Mouse (Mus musculus): ENCODE data around the gene Fbxl15. TPM values are rescaled to one million over a fixed set of nuclear protein-coding genes. Genes with fewer than 3 reads are reported as not detected.

Fbxl15 gene
- polyA plus RNA-seq, 1 experiment = 3.9 TPM

GRCm38 (mm10) chr19:46327531-46328064 lies 386 bp upstream of the Fbxl15 start:
- no peak for TF ChIP-seq POLR2A (IDR thresholded peaks at IDR 0.05; ENCODE audit: low read depth, low read length)
- Histone ChIP-seq H3K27ac (ENCODE audit: insufficient read depth, low read length) (no peak overlapping the region), H3K4me1 (ENCODE audit: control insufficient read depth, insufficient read depth, low read length) (no peaks in the 10 kb centered on the region), H3K4me3 (ENCODE audit: insufficient read depth, low read length) (peak overlapping the region; percentile 64)

- Histone ChIP-seq H3K4me3 (ENCODE audit: insufficient read depth, low read length) (peak overlapping the region; percentile 64), H3K27ac (ENCODE audit: insufficient read depth, low read length) (no peak overlapping the region), H3K4me1 (ENCODE audit: control insufficient read depth, insufficient read depth, low read length) (no peaks in the 10 kb centered on the region)
- TF ChIP-seq POLR2A (IDR thresholded peaks at IDR 0.05; ENCODE audit: low read depth, low read length) = no peak
- TF ChIP-seq CTCF (IDR thresholded peaks at IDR 0.05; ENCODE audit: borderline replicate concordance, insufficient read depth, low read length) = no peak
Observed at GRCm38 (mm10) chr19:46329031-46329641, 1.2 kb downstream of the Fbxl15 start.

DNA sequence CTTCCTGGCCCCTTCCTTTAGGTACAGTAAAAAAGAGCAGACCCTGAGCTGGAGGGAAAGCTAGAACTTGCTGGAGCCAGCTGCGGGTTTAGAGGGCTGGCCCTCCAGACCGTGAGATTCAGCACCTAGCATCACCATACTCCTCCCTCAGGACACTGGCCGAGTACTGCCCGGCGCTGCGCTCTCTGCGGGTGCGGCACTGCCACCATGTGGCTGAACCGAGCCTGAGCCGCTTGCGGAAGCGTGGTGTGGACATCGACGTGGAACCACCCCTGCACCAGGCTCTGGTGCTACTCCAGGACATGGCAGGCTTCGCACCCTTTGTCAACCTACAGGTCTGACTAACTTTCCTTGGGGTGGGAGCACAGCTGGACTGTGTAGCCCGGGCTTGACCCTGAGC lies 2.0 kb downstream of the Fbxl15 start:
- TF ChIP-seq CTCF (IDR thresholded peaks at IDR 0.05; ENCODE audit: borderline replicate concordance, insufficient read depth, low read length) (peak; percentile 99), POLR2A (IDR thresholded peaks at IDR 0.05; ENCODE audit: low read depth, low read length) (no peak)
- Histone ChIP-seq H3K27ac (ENCODE audit: insufficient read depth, low read length) (no peak overlapping the region), H3K4me3 (ENCODE audit: insufficient read depth, low read length) (no peak overlapping the region), H3K4me1 (ENCODE audit: control insufficient read depth, insufficient read depth, low read length) (no peaks in the 10 kb centered on the region)

DNA sequence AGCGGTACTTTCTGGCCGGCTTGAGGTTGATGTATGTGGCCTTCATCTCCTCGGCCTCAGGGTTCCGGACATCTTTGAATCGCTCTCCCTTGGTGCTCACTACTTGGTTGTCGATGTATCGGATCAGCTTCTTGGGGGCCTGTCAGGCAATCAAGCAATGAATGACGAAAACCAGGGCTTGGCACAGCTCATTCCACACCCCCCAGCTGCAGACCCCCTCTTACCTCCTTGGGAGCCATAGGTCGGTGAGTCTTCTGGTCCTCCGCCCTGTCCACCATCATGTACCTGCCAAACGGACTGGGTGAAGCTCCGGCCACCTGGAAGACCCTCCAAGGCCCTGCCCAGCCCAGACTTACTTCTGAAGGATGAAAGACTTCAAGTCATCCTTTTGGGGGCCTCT lies 2.7 kb downstream of the Fbxl15 start:
- Histone ChIP-seq H3K4me3 (ENCODE audit: insufficient read depth, low read length) (no peak overlapping the region), H3K4me1 (ENCODE audit: control insufficient read depth, insufficient read depth, low read length) (no peaks in the 10 kb centered on the region), H3K27ac (ENCODE audit: insufficient read depth, low read length) (no peak overlapping the region)
- TF ChIP-seq CTCF (IDR thresholded peaks at IDR 0.05; ENCODE audit: borderline replicate concordance, insufficient read depth, low read length) (no peak), POLR2A (IDR thresholded peaks at IDR 0.05; ENCODE audit: low read depth, low read length) (no peak)

GRCm38 (mm10) chr19:46331326-46331725 lies 3.3 kb downstream of the Fbxl15 start:
- H3K4me3 ChIP-seq (ENCODE audit: insufficient read depth, low read length) = no peak overlapping the region
- no peaks in the 10 kb centered on the region for H3K4me1 ChIP-seq (ENCODE audit: control insufficient read depth, insufficient read depth, low read length)
- no peak for TF ChIP-seq CTCF (IDR thresholded peaks at IDR 0.05; ENCODE audit: borderline replicate concordance, insufficient read depth, low read length)
- TF ChIP-seq POLR2A (IDR thresholded peaks at IDR 0.05; ENCODE audit: low read depth, low read length) = no peak

DNA sequence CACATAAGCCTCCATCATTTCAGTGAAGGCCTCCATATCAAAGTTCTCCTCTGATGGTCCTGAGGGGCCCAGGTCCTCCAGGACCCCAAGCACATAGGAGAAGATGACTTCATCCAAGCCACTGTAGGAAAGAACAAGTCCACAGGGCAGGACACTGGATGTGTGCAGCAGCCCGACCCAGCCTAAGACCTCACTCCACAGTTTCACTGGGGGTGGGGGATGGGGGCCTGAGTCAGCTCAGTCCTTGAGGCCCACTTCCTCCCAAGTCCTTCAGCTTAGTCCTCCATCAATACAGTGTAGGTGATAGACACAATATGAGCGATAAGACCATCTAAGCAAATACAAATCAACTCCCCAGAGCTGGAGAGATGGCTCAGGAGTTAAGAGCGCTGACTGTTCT lies 4.0 kb downstream of the Fbxl15 start:
- TF ChIP-seq CTCF (IDR thresholded peaks at IDR 0.05; ENCODE audit: borderline replicate concordance, insufficient read depth, low read length) (no peak), POLR2A (IDR thresholded peaks at IDR 0.05; ENCODE audit: low read depth, low read length) (no peak)
- no peak overlapping the region for H3K27ac ChIP-seq (ENCODE audit: insufficient read depth, low read length)
- H3K4me3 ChIP-seq (ENCODE audit: insufficient read depth, low read length) = no peak overlapping the region
- no peaks in the 10 kb centered on the region for H3K4me1 ChIP-seq (ENCODE audit: control insufficient read depth, insufficient read depth, low read length)

More at GRCm38 (mm10) chr19:46331326-46331725, 3.3 kb downstream of the Fbxl15 start:
- H3K27ac ChIP-seq (ENCODE audit: insufficient read depth, low read length) = no peak overlapping the region

DNA sequence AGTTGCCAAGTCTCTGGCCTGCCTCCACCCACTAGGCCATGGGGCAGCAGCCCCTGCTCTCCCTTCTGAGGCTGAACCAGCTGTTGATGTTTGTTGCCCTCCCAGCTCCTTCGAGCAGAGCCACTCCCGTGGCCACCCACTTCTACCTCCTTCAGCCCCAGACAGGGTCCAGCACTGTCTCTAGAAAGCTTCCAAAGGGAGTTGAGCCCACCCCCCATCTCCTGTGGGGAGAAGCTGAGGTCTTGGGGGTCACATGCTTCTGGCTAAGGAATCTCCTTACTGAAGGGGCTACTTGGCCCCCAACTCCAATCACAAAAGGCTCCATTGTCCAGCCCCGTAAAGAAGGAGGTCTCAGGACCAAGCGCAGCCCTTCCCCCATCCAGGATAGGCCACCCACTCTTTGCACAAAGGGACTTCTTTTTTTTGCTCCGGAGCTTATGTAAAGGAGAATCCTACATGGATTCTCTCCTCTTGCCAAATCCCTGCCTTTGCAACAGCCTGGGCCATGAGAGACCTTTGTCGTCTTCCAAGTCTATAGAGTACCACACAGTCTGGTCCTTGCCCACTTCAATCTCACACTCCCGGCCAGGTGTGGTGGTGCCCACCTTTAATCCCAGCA lies 4.8 kb downstream of the Fbxl15 start:
- TF ChIP-seq POLR2A (IDR thresholded peaks at IDR 0.05; ENCODE audit: low read depth, low read length) (no peak), CTCF (IDR thresholded peaks at IDR 0.05; ENCODE audit: borderline replicate concordance, insufficient read depth, low read length) (no peak)
- Histone ChIP-seq H3K4me1 (ENCODE audit: control insufficient read depth, insufficient read depth, low read length) (no peaks in the 10 kb centered on the region), H3K4me3 (ENCODE audit: insufficient read depth, low read length) (no peak overlapping the region), H3K27ac (ENCODE audit: insufficient read depth, low read length) (no peak overlapping the region)

- Histone ChIP-seq H3K27ac (ENCODE audit: insufficient read depth, low read length) (no peak overlapping the region), H3K4me1 (ENCODE audit: control insufficient read depth, insufficient read depth, low read length) (no peaks in the 10 kb centered on the region), H3K4me3 (ENCODE audit: insufficient read depth, low read length) (no peak overlapping the region)
- TF ChIP-seq POLR2A (IDR thresholded peaks at IDR 0.05; ENCODE audit: low read depth, low read length) (no peak), CTCF (IDR thresholded peaks at IDR 0.05; ENCODE audit: borderline replicate concordance, insufficient read depth, low read length) (no peak)
Observed at GRCm38 (mm10) chr19:46333906-46334305, 5.9 kb downstream of the Fbxl15 start.

GRCm38 (mm10) chr19:46337719-46338330 lies 9.8 kb downstream of the Fbxl15 start:
- Histone ChIP-seq H3K4me1 (ENCODE audit: control insufficient read depth, insufficient read depth, low read length) (no peaks in the 10 kb centered on the region), H3K4me3 (ENCODE audit: insufficient read depth, low read length) (peak overlapping the region; percentile 59), H3K27ac (ENCODE audit: insufficient read depth, low read length) (no peak overlapping the region)
- TF ChIP-seq POLR2A (IDR thresholded peaks at IDR 0.05; ENCODE audit: low read depth, low read length) = no peak
- no peak for TF ChIP-seq CTCF (IDR thresholded peaks at IDR 0.05; ENCODE audit: borderline replicate concordance, insufficient read depth, low read length)

Measured in embryonic fibroblast, embryonic 13.5 days (primary cell).